Mouse (Mus musculus): ENCODE data around the gene Gm44596. TPM values are rescaled to one million over a fixed set of nuclear protein-coding genes. Genes with fewer than 3 reads are reported as not detected.

Gene Gm44596
- polyA plus RNA-seq, 1 experiment: not detected

- no peaks in the 10 kb centered on the region for H3K4me1 ChIP-seq (ENCODE audit: control insufficient read depth)
- no peaks in the 10 kb centered on the region for H3K9me3 ChIP-seq (ENCODE audit: control insufficient read depth, low read length)
- TF ChIP-seq GATA1 (IDR thresholded peaks at IDR 0.05; ENCODE audit: low read length): no peak
- TF ChIP-seq TAL1 (IDR thresholded peaks at IDR 0.05; ENCODE audit: low read length): no peak
- no peaks in the 10 kb centered on the region for H3K27me3 ChIP-seq (ENCODE audit: control insufficient read depth)
- no peak within 1 kb of the TSS for H3K4me3 ChIP-seq (replicated peaks)
- no peaks in the 10 kb centered on the region for H3K36me3 ChIP-seq (ENCODE audit: control insufficient read depth)
Measured at GRCm38 (mm10) chr6:128398996-128399395, 23.7 kb downstream of the Gm44596 start, which contains the start of gene Nrip2. Gene Nrip2, plus strand, starts transcription at chr6:128399296.

- H3K27me3 ChIP-seq (ENCODE audit: control insufficient read depth): no peaks in the 10 kb centered on the region
- H3K9me3 ChIP-seq (ENCODE audit: control insufficient read depth, low read length): no peaks in the 10 kb centered on the region
- TF ChIP-seq TAL1 (IDR thresholded peaks at IDR 0.05; ENCODE audit: low read length): no peak
- TF ChIP-seq GATA1 (IDR thresholded peaks at IDR 0.05; ENCODE audit: low read length): no peak
- no peaks in the 10 kb centered on the region for H3K4me1 ChIP-seq (ENCODE audit: control insufficient read depth)
- H3K4me3 ChIP-seq (replicated peaks): no peak overlapping the region
- H3K36me3 ChIP-seq (ENCODE audit: control insufficient read depth): no peaks in the 10 kb centered on the region
Measured at GRCm38 (mm10) chr6:128399421-128400185, 24.3 kb downstream of the Gm44596 start.

GRCm38 (mm10) chr6:128404708-128405107 lies 29.4 kb downstream of the Gm44596 start:
- Histone ChIP-seq H3K9me3 (ENCODE audit: control insufficient read depth, low read length) (no peaks in the 10 kb centered on the region), H3K36me3 (ENCODE audit: control insufficient read depth) (peaks cover 32% of the 10 kb centered on the region), H3K4me3 (replicated peaks) (no peak overlapping the region), H3K4me1 (ENCODE audit: control insufficient read depth) (no peaks in the 10 kb centered on the region), H3K27me3 (ENCODE audit: control insufficient read depth) (no peaks in the 10 kb centered on the region)
- TF ChIP-seq GATA1 (IDR thresholded peaks at IDR 0.05; ENCODE audit: low read length): no peak
- TF ChIP-seq TAL1 (IDR thresholded peaks at IDR 0.05; ENCODE audit: low read length): no peak

GRCm38 (mm10) chr6:128408544-128409125 lies 33.3 kb downstream of the Gm44596 start:
- Histone ChIP-seq H3K4me1 (ENCODE audit: control insufficient read depth) (no peaks in the 10 kb centered on the region), H3K27me3 (ENCODE audit: control insufficient read depth) (no peaks in the 10 kb centered on the region), H3K4me3 (replicated peaks) (no peak overlapping the region), H3K9me3 (ENCODE audit: control insufficient read depth, low read length) (no peaks in the 10 kb centered on the region), H3K36me3 (ENCODE audit: control insufficient read depth) (peaks cover 69% of the 10 kb centered on the region)
- no peak for TF ChIP-seq GATA1 (IDR thresholded peaks at IDR 0.05; ENCODE audit: low read length)
- no peak for TF ChIP-seq TAL1 (IDR thresholded peaks at IDR 0.05; ENCODE audit: low read length)

- Histone ChIP-seq H3K36me3 (ENCODE audit: control insufficient read depth) (peaks cover 79% of the 10 kb centered on the region), H3K27me3 (ENCODE audit: control insufficient read depth) (no peaks in the 10 kb centered on the region), H3K4me1 (ENCODE audit: control insufficient read depth) (no peaks in the 10 kb centered on the region), H3K4me3 (replicated peaks) (no peak overlapping the region), H3K9me3 (ENCODE audit: control insufficient read depth, low read length) (no peaks in the 10 kb centered on the region)
- no peak for TF ChIP-seq GATA1 (IDR thresholded peaks at IDR 0.05; ENCODE audit: low read length)
- TF ChIP-seq TAL1 (IDR thresholded peaks at IDR 0.05; ENCODE audit: low read length): no peak
Measured at GRCm38 (mm10) chr6:128410305-128410704, 35.0 kb downstream of the Gm44596 start.

- no peak overlapping the region for H3K4me3 ChIP-seq (replicated peaks)
- H3K9me3 ChIP-seq (ENCODE audit: control insufficient read depth, low read length): no peaks in the 10 kb centered on the region
- H3K27me3 ChIP-seq (ENCODE audit: control insufficient read depth): no peaks in the 10 kb centered on the region
- TF ChIP-seq TAL1 (IDR thresholded peaks at IDR 0.05; ENCODE audit: low read length): no peak
- no peak for TF ChIP-seq GATA1 (IDR thresholded peaks at IDR 0.05; ENCODE audit: low read length)
- peaks cover 82% of the 10 kb centered on the region for H3K36me3 ChIP-seq (ENCODE audit: control insufficient read depth)
- H3K4me1 ChIP-seq (ENCODE audit: control insufficient read depth): no peaks in the 10 kb centered on the region
Measured at GRCm38 (mm10) chr6:128411115-128411514, 35.8 kb downstream of the Gm44596 start.

GRCm38 (mm10) chr6:128416169-128416568 lies 40.9 kb downstream of the Gm44596 start:
- no peaks in the 10 kb centered on the region for H3K27me3 ChIP-seq (ENCODE audit: control insufficient read depth)
- no peak overlapping the region for H3K4me3 ChIP-seq (replicated peaks)
- no peaks in the 10 kb centered on the region for H3K9me3 ChIP-seq (ENCODE audit: control insufficient read depth, low read length)
- H3K4me1 ChIP-seq (ENCODE audit: control insufficient read depth): peaks cover 2% of the 10 kb centered on the region; the same call in 1 of the 2 replicates
- H3K36me3 ChIP-seq (ENCODE audit: control insufficient read depth): peaks cover 53% of the 10 kb centered on the region
- TF ChIP-seq GATA1 (IDR thresholded peaks at IDR 0.05; ENCODE audit: low read length): no peak
- no peak for TF ChIP-seq TAL1 (IDR thresholded peaks at IDR 0.05; ENCODE audit: low read length)

- Histone ChIP-seq H3K9me3 (ENCODE audit: control insufficient read depth, low read length) (no peaks in the 10 kb centered on the region), H3K4me3 (replicated peaks) (no peak overlapping the region), H3K36me3 (ENCODE audit: control insufficient read depth) (peaks cover 39% of the 10 kb centered on the region), H3K4me1 (ENCODE audit: control insufficient read depth) (peaks cover 16% of the 10 kb centered on the region), H3K27me3 (ENCODE audit: control insufficient read depth) (no peaks in the 10 kb centered on the region)
- TF ChIP-seq TAL1 (IDR thresholded peaks at IDR 0.05; ENCODE audit: low read length) (no peak), GATA1 (IDR thresholded peaks at IDR 0.05; ENCODE audit: low read length) (no peak)
Measured at GRCm38 (mm10) chr6:128418076-128418475, 42.8 kb downstream of the Gm44596 start.

GRCm38 (mm10) chr6:128421036-128421435 lies 45.7 kb downstream of the Gm44596 start:
- H3K4me1 ChIP-seq (ENCODE audit: control insufficient read depth): peaks cover 36% of the 10 kb centered on the region
- H3K4me3 ChIP-seq (replicated peaks): no peak overlapping the region
- TF ChIP-seq TAL1 (IDR thresholded peaks at IDR 0.05; ENCODE audit: low read length): no peak
- no peak for TF ChIP-seq GATA1 (IDR thresholded peaks at IDR 0.05; ENCODE audit: low read length)
- H3K9me3 ChIP-seq (ENCODE audit: control insufficient read depth, low read length): no peaks in the 10 kb centered on the region
- peaks cover 20% of the 10 kb centered on the region for H3K36me3 ChIP-seq (ENCODE audit: control insufficient read depth)
- no peaks in the 10 kb centered on the region for H3K27me3 ChIP-seq (ENCODE audit: control insufficient read depth)

Data from erythroblast, embryonic 14.5 days (primary cell).